Mouse (Mus musculus) ES-E14 (cell line): Measurements from ENCODE around the gene Cacng2.

Experiments used
- CHD2 ChIP-seq: IDR thresholded peaks from 2 replicates; pipeline ENCODE4 v1.6.1; 2014; ENCODE audit warnings: mild to moderate bottlenecking, low read depth, low read length, inconsistent platforms
- HCFC1 ChIP-seq: IDR thresholded peaks from 2 replicates; pipeline ENCODE4 v1.6.1; 2012; ENCODE audit warnings: low read length, inconsistent platforms, borderline replicate concordance; ENCODE audit not compliant: insufficient read depth
- MAFK ChIP-seq: IDR thresholded peaks from 2 replicates; pipeline ENCODE4 v1.6.1; 2014; ENCODE audit warnings: mild to moderate bottlenecking, low read depth, low read length, inconsistent platforms; ENCODE audit not compliant: insufficient read depth
- ZC3H11A ChIP-seq: IDR thresholded peaks from 2 replicates; pipeline ENCODE4 v1.6.1; 2012; ENCODE audit warnings: low read depth, mild to moderate bottlenecking, inconsistent platforms, low read length, borderline replicate concordance
- ZNF384 ChIP-seq: IDR thresholded peaks from 2 replicates; pipeline ENCODE4 v1.6.1; 2012; ENCODE audit warnings: low read depth, low read length, inconsistent platforms

GRCm38 (mm10) chr15:78065541-78065940, 54.3 kb downstream of the Cacng2 start:
- no peak for TF ChIP-seq CHD2
- TF ChIP-seq MAFK: no peak
- no peak for TF ChIP-seq HCFC1
- TF ChIP-seq ZC3H11A: no peak
- TF ChIP-seq ZNF384: no peak
